Mouse (Mus musculus) liver, embryonic 16.5 days (tissue): Measurements from ENCODE around the gene Lnx1. TPM values are rescaled to one million over a fixed set of nuclear protein-coding genes. Genes with fewer than 3 reads are reported as not detected.

Experiments used
- ATAC-seq: fragments of 200-750 bp; cut with Nextera tagmentation; 2 replicates; pipeline ENCODE4 v1.8.0; 2017; ENCODE audit warnings: low read depth, mild to moderate bottlenecking, moderate number of reproducible peaks, moderate library complexity
- H3K27ac ChIP-seq: fragments of 300-500 bp; sonication (generic); 2 replicates; pipeline ENCODE4 v1.5.1; 2014; ENCODE audit warnings: mild to moderate bottlenecking, low read length
- H3K27me3 ChIP-seq: fragments of 300-500 bp; sonication (generic); 2 replicates; pipeline ENCODE4 v1.6.1; 2014; ENCODE audit warnings: low read depth, low read length, mixed read lengths; ENCODE audit not compliant: control insufficient read depth, insufficient read depth
- H3K36me3 ChIP-seq: fragments of 300-500 bp; sonication (generic); 2 replicates; pipeline ENCODE4 v1.6.1; 2014; ENCODE audit warnings: mild to moderate bottlenecking; ENCODE audit not compliant: control insufficient read depth, insufficient read depth
- H3K4me1 ChIP-seq: fragments of 300-500 bp; sonication (generic); 2 replicates; pipeline ENCODE4 v1.6.1; 2014; ENCODE audit warnings: low read depth, low read length, mixed read lengths; ENCODE audit not compliant: control insufficient read depth
- H3K4me2 ChIP-seq: fragments of 300-500 bp; sonication (generic); 2 replicates; pipeline ENCODE4 v1.6.1; 2014; ENCODE audit warnings: low read depth, low read length, mixed read lengths
- H3K4me3 ChIP-seq: fragments of 300-500 bp; sonication (generic); 2 replicates; pipeline ENCODE4 v1.5.1; 2014; ENCODE audit warnings: low read depth, mild to moderate bottlenecking, low read length
- H3K9ac ChIP-seq: fragments of 300-500 bp; sonication (generic); 2 replicates; pipeline ENCODE4 v1.6.1; 2014; ENCODE audit warnings: low read depth, low read length
- H3K9me3 ChIP-seq: fragments of 300-500 bp; sonication (generic); replicated peaks from 2 replicates; pipeline ENCODE4 v1.6.1; 2016; ENCODE audit warnings: low read length; ENCODE audit not compliant: control insufficient read depth
- WGBS: fragments of 180-500 bp; shearing (Covaris S2); extraction: QIAGEN DNeasy Blood & Tissue Kit; methylation state at CpG from one replicate; pipeline ENCODE4 v1.1.7; 2014; ENCODE audit not compliant: insufficient replicate concordance; 5-methylcytosine and 5-hydroxymethylcytosine counted together
- polyA plus RNA-seq: library from polyadenylated mRNA; unstranded; fragments of >200 nt; fragmentation: Nextera tagmentation; extraction: Ambion mirVana; gene quantifications from 2 replicates; pipeline ENCODE4 v1.2.1, GENCODE M21; 2015

Lnx1 gene
- polyA plus RNA-seq, 1 experiment from 2014 or later: 0.11 TPM

GRCm38 (mm10) chr5:74654527-74654926, 48.2 kb downstream of the Lnx1 start:
- Histone ChIP-seq H3K4me2 (no peak overlapping the region), H3K9me3 (no peaks in the 10 kb centered on the region), H3K27me3 (no peaks in the 10 kb centered on the region), H3K4me3 (no peak overlapping the region), H3K4me1 (no peaks in the 10 kb centered on the region), H3K36me3 (no peaks in the 10 kb centered on the region), H3K27ac (no peak overlapping the region), H3K9ac (no peak overlapping the region)
- 45% methylated on average over 6 of the region's 6 CpGs for WGBS
- ATAC-seq: no peak

GRCm38 (mm10) chr5:74653766-74654165, 48.9 kb downstream of the Lnx1 start:
- no peak for ATAC-seq
- Histone ChIP-seq H3K4me3 (no peak overlapping the region), H3K9ac (no peak overlapping the region), H3K27ac (no peak overlapping the region), H3K36me3 (no peaks in the 10 kb centered on the region), H3K4me1 (no peaks in the 10 kb centered on the region), H3K27me3 (no peaks in the 10 kb centered on the region), H3K4me2 (no peak overlapping the region), H3K9me3 (no peaks in the 10 kb centered on the region)
- 71% methylated on average over 10 of the region's 10 CpGs for WGBS

GRCm38 (mm10) chr5:74649122-74649521, 53.6 kb downstream of the Lnx1 start:
- ATAC-seq: peak; percentile 64
- Histone ChIP-seq H3K36me3 (no peaks in the 10 kb centered on the region), H3K4me2 (peak overlapping the region; percentile 42), H3K9ac (no peak overlapping the region), H3K9me3 (no peaks in the 10 kb centered on the region), H3K27me3 (no peaks in the 10 kb centered on the region), H3K4me3 (peak overlapping the region; percentile 49; the same call in 1 of the 2 replicates), H3K4me1 (no peaks in the 10 kb centered on the region), H3K27ac (peak overlapping the region; percentile 75)
- WGBS: 70% methylated on average over 1 of the region's 1 CpGs

GRCm38 (mm10) chr5:74648216-74648615, 54.5 kb downstream of the Lnx1 start:
- H3K27me3 ChIP-seq: no peaks in the 10 kb centered on the region
- H3K27ac ChIP-seq: peak overlapping the region; percentile 75
- H3K4me1 ChIP-seq: no peaks in the 10 kb centered on the region
- H3K4me3 ChIP-seq: peak overlapping the region; percentile 49
- peak overlapping the region; percentile 42 for H3K4me2 ChIP-seq
- ATAC-seq: peak; percentile 43
- no peaks in the 10 kb centered on the region for H3K36me3 ChIP-seq
- 56% methylated on average over 9 of the region's 9 CpGs for WGBS
- H3K9me3 ChIP-seq: no peaks in the 10 kb centered on the region
- H3K9ac ChIP-seq: no peak overlapping the region

- WGBS: 41% methylated on average over 5 of the region's 6 CpGs
- H3K4me3 ChIP-seq: peak overlapping the region; percentile 49
- no peaks in the 10 kb centered on the region for H3K4me1 ChIP-seq
- no peaks in the 10 kb centered on the region for H3K36me3 ChIP-seq
- peak overlapping the region; percentile 20; the same call in 1 of the 2 replicates for H3K9ac ChIP-seq
- no peaks in the 10 kb centered on the region for H3K9me3 ChIP-seq
- H3K27ac ChIP-seq: peak overlapping the region; percentile 75
- no peaks in the 10 kb centered on the region for H3K27me3 ChIP-seq
- no peak overlapping the region for H3K4me2 ChIP-seq
- peak; percentile 79 for ATAC-seq
Measured at GRCm38 (mm10) chr5:74647584-74647984, 55.1 kb downstream of the Lnx1 start.

- no peak overlapping the region for H3K4me3 ChIP-seq
- ATAC-seq: no peak
- no peak overlapping the region for H3K4me2 ChIP-seq
- H3K27ac ChIP-seq: no peak overlapping the region
- H3K9ac ChIP-seq: no peak overlapping the region
- no peaks in the 10 kb centered on the region for H3K36me3 ChIP-seq
- H3K4me1 ChIP-seq: no peaks in the 10 kb centered on the region; the same call in 1 of the 2 replicates
- H3K27me3 ChIP-seq: no peaks in the 10 kb centered on the region
- 69% methylated on average over 2 of the region's 2 CpGs for WGBS
- H3K9me3 ChIP-seq: no peaks in the 10 kb centered on the region
Measured at GRCm38 (mm10) chr5:74642291-74642690, 60.4 kb downstream of the Lnx1 start.

GRCm38 (mm10) chr5:74641000-74641399, 61.7 kb downstream of the Lnx1 start:
- 46% methylated on average over 6 of the region's 6 CpGs for WGBS
- no peak overlapping the region for H3K4me3 ChIP-seq
- no peaks in the 10 kb centered on the region; the same call in 1 of the 2 replicates for H3K4me1 ChIP-seq
- peak overlapping the region; percentile 11; the same call in 1 of the 2 replicates for H3K27ac ChIP-seq
- H3K9ac ChIP-seq: no peak overlapping the region
- no peaks in the 10 kb centered on the region for H3K27me3 ChIP-seq
- no peak overlapping the region for H3K4me2 ChIP-seq
- H3K9me3 ChIP-seq: no peaks in the 10 kb centered on the region
- ATAC-seq: peak; percentile 51
- H3K36me3 ChIP-seq: no peaks in the 10 kb centered on the region

GRCm38 (mm10) chr5:74640504-74640903, 62.2 kb downstream of the Lnx1 start:
- H3K4me3 ChIP-seq: no peak overlapping the region
- no peak overlapping the region for H3K9ac ChIP-seq
- no peak overlapping the region for H3K4me2 ChIP-seq
- H3K4me1 ChIP-seq: no peaks in the 10 kb centered on the region; the same call in 1 of the 2 replicates
- H3K36me3 ChIP-seq: no peaks in the 10 kb centered on the region
- peak; percentile 90 for ATAC-seq
- no peak overlapping the region; the same call in 1 of the 2 replicates for H3K27ac ChIP-seq
- no peaks in the 10 kb centered on the region for H3K27me3 ChIP-seq
- 73% methylated on average over 4 of the region's 4 CpGs for WGBS
- H3K9me3 ChIP-seq: no peaks in the 10 kb centered on the region

- no peak for ATAC-seq
- no peaks in the 10 kb centered on the region; the same call in 1 of the 2 replicates for H3K4me1 ChIP-seq
- H3K9ac ChIP-seq: no peak overlapping the region
- H3K4me3 ChIP-seq: no peak overlapping the region
- H3K27me3 ChIP-seq: no peaks in the 10 kb centered on the region
- H3K27ac ChIP-seq: no peak overlapping the region
- no peak overlapping the region for H3K4me2 ChIP-seq
- H3K9me3 ChIP-seq: no peaks in the 10 kb centered on the region
- WGBS: 75% methylated on average over 6 of the region's 6 CpGs
- no peaks in the 10 kb centered on the region for H3K36me3 ChIP-seq
Measured at GRCm38 (mm10) chr5:74639516-74639915, 63.2 kb downstream of the Lnx1 start.
